Mouse (Mus musculus) embryo, embryonic 10.5 days (tissue): ENCODE data around the gene Tmem159.

Source experiments
- DNase-seq: peaks from one replicate; pipeline ENCODE4 v3.0.0-alpha.2; 2015; ENCODE audit warnings: low spot score

Gene Tmem159

DNA sequence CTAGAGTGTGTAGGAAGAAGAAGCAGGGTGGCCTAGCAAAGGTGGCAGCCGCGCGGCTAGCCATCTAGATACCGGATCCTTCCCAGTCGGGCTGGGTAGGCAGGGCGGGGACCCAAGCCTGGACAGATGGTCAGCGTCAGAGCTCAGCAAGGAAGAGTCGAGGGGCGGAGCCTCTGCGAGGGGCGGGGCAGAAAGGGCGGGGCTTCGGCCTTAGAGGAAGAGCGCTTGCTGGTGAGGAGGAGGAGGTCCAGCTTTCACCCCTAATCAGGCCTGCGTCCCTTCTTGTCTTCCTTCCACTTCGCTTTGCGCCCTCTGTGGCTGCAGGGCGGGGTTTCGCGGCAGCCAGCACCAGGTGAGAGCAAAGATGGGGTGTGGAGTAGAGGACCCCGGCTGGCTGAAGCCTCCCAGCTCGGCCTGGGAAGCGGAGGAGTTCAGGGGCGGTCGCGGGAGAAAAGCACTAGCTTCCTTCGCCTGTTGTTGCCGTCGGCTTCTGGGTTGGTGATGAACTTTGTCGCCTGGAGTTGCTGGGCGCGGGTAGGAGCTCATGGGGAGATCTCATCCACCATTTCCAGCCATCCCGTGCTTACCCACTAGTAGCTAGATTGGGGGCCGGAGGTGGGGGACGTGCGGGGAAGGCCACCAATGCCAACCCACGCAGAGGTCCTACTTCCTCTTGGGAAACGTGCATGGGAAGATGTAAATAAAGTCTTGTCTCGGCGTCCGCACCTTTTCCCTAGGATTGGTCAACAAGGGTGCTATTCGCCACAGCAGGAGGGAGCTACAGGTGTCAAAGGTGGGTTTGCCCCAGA, at the start of gene Tmem159:
TSS of gene Tmem159 (plus strand) at position 190 of the 809 bp plus-strand sequence.
- DNase-seq = peak; percentile 94

DNA sequence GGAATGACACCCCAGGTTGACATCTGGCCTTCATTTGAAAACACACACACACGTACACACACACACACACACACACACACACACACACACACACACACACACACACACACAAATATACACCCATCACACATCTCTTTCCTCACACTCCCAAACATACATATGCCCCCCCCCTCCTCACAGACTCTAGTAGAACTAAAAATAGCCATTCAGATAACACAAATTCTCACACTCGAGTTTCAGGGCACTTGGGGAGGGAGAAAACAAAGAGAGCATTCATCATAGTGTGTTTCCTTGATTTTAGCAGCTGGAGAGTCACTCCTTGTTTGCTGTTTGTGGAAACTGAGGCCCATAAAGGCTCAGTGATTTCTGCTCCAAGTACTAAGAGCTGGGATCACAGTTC, 48.1 kb upstream of the Tmem159 start:
- DNase-seq = no peak

DNA sequence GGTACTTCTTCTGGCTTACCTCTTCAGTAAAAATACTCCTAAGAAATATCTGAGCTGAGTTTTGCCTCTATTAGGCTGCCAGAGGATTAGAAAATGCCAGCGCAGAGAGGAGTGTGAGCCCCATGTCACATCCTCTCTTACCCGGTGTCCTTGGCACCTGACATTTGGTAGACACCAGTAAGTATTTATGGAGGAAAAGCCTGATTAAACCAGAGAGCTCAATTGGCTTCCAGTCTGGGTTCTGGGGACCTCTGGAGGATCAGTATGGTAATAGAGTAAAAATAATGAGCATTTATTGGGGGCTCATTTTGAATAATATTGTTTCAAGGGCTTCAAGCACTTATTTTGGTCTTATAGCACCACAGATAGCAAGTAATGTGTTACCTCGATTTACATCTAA, 46.7 kb upstream of the Tmem159 start:
- no peak for DNase-seq

DNA sequence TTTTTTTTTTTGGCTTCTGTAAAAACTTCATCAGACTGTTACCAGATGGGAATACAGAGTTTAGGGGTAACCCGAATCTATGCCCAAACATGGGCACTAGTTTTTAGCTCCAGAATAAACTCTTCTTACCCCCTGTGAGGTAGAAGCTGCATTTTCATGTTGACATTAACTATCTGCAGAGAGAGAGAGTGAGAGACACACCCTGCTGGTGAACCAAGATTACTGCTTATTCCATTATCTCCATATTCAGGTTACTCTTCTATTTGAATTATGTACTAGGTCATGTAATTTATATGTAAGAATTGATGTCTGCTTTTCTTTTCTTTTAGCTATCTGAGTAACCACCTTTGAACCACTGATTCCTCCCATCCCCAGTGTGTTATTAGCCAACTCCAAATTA, 38.1 kb upstream of the Tmem159 start:
- DNase-seq = no peak

- no peak for DNase-seq
These were observed 34.0 kb upstream of the Tmem159 start for GRCm38 (mm10) chr7:120068114-120068513.

- no peak for DNase-seq
These were observed 33.0 kb upstream of the Tmem159 start for GRCm38 (mm10) chr7:120069164-120069563.

GRCm38 (mm10) chr7:120080177-120080576, 22.0 kb upstream of the Tmem159 start:
- DNase-seq = no peak

DNA sequence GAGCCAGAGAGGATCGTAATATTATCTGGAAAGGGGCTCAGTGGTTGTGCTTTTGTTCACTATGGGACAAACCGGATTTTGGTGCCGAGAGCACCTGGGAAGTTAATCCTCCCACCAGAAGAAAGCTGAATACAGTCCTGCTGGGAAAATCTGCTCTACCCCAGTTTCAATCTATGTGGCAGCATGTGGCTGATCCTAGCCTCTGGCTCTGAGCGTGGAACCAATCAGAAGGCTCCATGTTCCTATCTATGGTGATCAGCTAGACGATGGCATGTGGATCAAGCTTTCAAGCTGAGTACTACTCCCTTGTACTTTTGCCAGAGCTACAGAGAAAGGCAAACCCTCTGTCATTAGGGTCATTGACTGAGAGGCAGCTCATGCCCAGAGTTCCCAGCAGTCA, 9.1 kb upstream of the Tmem159 start:
- DNase-seq = no peak

- DNase-seq = no peak
These were observed 7.9 kb upstream of the Tmem159 start for GRCm38 (mm10) chr7:120094216-120094615.

GRCm38 (mm10) chr7:120095180-120095579, 7.0 kb upstream of the Tmem159 start, which contains the start of gene Dnah3:
Dnah3 (minus strand) TSS chr7:120095280.
- no peak for DNase-seq

- peak; percentile 90 for DNase-seq
These were observed 4.3 kb upstream of the Tmem159 start for GRCm38 (mm10) chr7:120097845-120098244.

DNA sequence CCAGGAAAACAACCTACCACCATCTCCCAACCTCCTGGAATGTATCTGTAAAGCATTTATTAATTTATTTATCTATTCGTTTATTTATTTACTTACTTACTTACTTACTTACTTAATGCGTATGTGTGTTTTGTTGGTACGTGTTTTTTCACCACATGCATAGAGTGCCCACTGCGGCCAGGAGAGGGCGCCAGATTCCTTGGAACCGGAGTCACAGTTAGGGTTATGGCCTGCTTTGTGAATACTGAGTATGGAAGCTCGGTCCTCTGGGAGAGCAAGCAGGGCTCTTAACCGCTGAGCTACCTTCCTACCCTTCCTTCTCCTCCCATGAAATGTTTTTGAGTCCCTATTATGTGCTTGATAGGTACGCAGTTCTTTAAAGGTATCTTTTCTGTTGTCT, 3.8 kb upstream of the Tmem159 start:
- peak; percentile 82 for DNase-seq

DNA sequence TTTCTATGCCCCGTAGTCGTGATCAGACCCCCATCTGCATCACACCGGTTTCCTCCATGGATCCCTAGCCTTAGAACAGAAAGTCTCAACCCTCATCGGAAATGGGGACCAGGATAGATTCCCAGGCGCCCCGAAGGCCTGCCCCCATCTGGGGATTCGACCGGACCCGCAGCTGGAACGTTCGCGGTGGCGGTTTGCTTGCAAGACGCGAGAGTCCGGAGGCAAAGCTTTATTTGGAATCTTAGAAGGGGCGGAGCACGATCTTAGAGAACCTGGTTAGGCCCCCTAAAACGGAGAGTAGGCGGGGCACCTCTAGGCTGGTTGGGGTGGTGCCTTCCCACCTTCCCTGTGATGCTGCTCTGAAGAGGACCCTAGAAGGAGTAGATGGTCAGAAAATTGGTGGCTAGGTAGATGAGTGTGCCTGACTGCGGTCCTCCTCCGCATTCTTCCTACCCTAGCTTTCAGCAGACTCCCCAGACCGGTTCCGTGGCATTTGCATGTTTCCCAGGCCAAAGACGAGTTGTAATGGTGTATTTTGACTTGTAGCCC, 940 bp downstream of the Tmem159 start:
- peak; percentile 63 for DNase-seq

DNA sequence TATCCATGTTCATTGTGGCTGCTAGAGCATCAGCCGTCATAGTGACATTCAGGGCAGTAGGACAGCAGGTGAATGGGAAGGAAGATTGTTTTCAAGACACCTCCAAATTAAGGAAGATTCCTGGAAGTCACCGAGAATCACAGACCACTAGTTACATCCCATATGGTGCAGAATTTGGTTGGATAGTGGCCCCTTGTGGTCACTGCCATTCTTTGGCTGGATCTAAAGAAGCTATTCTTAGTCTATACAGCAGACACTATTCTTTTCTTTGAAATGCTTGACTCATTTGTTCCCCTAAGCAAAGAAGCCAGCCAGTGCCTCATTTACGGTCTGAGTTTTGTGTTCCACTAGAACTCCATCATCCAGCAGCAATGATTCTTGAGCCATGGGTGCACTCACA, 2.8 kb downstream of the Tmem159 start:
- DNase-seq = no peak

- DNase-seq = no peak
These were observed 4.2 kb downstream of the Tmem159 start for GRCm38 (mm10) chr7:120106356-120106755.

- no peak for DNase-seq
These were observed 7.5 kb downstream of the Tmem159 start for GRCm38 (mm10) chr7:120109676-120110075.

DNA sequence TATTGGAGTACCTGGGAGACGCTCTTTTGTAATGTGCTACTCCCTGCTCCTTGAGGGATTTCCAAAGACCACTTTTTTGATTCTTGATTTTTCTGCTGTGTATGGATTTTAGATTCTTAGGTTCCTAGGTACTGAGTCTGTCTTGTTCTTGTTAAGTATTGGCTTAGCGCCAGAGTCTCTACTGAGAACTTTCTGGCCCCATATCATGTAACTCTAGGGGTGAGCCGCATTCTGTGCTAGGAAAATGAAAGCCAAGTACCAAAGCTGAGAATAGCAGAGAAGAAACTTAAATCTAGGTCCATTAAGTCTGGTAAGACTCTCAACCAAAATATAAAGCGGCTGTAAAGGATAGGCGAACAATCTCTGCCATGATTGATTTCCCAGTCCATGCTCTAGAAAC, 14.8 kb downstream of the Tmem159 start:
- no peak for DNase-seq

DNA sequence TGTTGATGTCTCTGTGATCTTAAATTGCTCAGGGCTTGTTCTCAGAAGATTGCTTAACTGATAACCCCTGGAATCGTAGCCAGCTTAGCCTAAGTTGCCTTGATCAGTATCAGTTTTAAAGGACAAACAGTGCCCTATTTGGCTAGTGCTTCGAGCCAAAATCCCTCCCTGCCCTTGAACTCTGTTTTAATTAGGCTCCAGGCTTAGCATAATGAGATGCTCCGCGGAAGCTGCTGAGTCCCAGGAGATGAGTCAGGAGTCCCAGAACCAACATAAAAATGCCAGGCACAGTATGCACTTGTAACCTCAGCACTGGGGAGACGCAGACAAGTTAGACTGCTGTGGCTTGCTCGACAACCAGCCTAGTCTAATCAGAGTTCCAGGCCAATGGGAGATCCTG, 15.4 kb downstream of the Tmem159 start:
- DNase-seq = no peak

- no peak for DNase-seq
These were observed 21.6 kb downstream of the Tmem159 start for GRCm38 (mm10) chr7:120123776-120124175.

DNA sequence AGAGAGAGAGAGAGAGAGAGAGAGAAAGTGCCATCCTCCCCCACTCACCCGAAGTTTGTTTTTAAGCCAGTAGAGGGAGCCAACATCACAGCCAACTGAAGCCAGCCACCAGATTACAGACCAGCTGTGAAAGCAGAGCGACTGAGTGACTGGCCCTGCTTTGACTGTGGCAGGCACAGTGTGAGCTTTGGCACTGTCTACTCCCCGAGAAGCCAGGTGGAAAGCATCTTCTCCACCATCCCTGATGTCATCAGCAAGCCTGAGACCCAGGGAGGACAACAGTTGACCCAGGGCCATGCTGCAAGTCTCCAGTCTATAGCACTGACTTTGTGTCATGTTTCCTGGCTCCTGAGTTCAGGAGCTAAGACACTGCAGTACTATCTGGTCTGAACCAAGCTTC, 22.7 kb downstream of the Tmem159 start:
- peak; percentile 87 for DNase-seq

GRCm38 (mm10) chr7:120126976-120127685, 25.0 kb downstream of the Tmem159 start:
- DNase-seq = peak; percentile 60

DNA sequence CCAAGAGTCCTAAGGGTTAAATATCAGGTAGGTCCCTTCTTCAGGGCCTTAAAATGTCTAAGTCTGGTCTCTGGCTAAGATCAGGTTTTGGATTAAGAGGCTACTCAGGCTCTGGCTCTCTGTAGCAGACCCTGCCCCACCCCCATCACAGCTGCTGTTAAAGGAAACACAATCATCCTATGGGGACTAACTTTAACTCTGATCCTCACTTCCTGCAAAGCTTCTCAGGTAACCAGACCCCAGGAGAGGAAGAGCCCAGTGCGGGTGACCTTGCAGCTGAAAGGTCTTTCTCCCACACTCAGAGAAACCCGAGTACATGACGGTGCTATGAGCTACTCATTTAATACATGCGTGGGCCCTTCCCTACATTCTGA, 25.5 kb downstream of the Tmem159 start:
- DNase-seq = peak; percentile 72

DNA sequence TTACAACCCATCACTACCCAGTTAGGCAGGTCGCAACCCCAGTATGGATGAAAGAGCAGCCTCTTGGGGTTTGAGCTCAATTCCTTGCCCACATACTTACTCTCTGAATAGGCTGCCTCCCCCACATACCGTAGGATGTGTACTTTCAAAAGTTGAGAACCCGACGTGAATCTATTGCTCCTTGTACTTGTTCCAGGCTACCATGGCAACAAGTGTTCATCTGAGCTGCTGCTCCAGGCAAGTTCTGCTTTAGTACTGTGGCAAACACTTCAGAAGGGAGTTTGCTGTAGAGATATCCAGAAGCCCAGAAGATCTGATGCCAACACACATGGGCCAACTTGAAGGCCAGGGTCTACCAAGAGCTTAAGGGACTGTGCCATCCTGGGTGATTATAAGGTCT, 26.8 kb downstream of the Tmem159 start:
- DNase-seq = no peak
